8 mouse cellular contexts compared by ENCODE assay signal in genomic region chr6:122804418-122804817, GRCm38 (mm10). TPM values are rescaled to one million over a fixed set of nuclear protein-coding genes. Genes with fewer than 3 reads are reported as not detected.
DNase-seq lines count a peak whose midpoint lies in the region; ATAC-seq lines count a peak whose summit lies in the region.

No protein-coding gene starts in this region.

- H3K4me3 ChIP-seq in intestine, embryonic 15.5 days (replicated peaks): no peak overlapping the region

- H3K27me3 ChIP-seq in intestine, embryonic 15.5 days (replicated peaks): no peaks in the 10 kb centered on the region

- H3K27ac ChIP-seq in intestine, embryonic 15.5 days: no peak overlapping the region

- 0 out of 2 replicates have a peak, but pooled peaks cover 2% of the 10 kb centered on the region for H3K4me1 ChIP-seq in intestine, embryonic 15.5 days (replicated peaks)

- WGBS in intestine, embryonic 15.5 days: 19% methylated on average over 5 of the region's 5 CpGs

- peak; percentile 76 for ATAC-seq in intestine, embryonic 15.5 days
- peak; percentile 90 for ATAC-seq in neutrophil, adult 5-6 weeks (ENCODE audit: extremely low read depth, insufficient number of reproducible peaks, low FRiP score, poor library complexity, severe bottlenecking)

- no peak overlapping the region for H3K9ac ChIP-seq in intestine, embryonic 15.5 days

- H3K9me3 ChIP-seq in intestine, embryonic 15.5 days: no peaks in the 10 kb centered on the region

- peak; percentile 81 for DNase-seq in urinary bladder, postnatal 25 days (ENCODE audit: low spot score)
- DNase-seq in urinary bladder, adult 2 months (ENCODE audit: low spot score): no peak
- DNase-seq in c-Kit-negative CD71-positive TER-119-positive erythroid progenitor cells, embryonic 14.5 days (ENCODE audit: low read depth, low spot score): peak; percentile 86
- DNase-seq in fibroblast of lung, adult 2 months (ENCODE audit: low read depth): peak; percentile 54
- DNase-seq in liver: peak; percentile 90
- peak; percentile 79 for DNase-seq in thymus, postnatal 0 days (ENCODE audit: low spot score)

- no peak overlapping the region for H3K4me2 ChIP-seq in intestine, embryonic 15.5 days (replicated peaks)

- H3K36me3 ChIP-seq in intestine, embryonic 15.5 days: no peaks in the 10 kb centered on the region

RNA-seq across cellular contexts. Expression of gene Slc2a3, which starts 3.0 kb away (rescaled TPM):
- polyA plus RNA-seq in urinary bladder, adult 2 months (2012; rRNA removed): 5.1 and 5.9 TPM in 2 replicates
- 11.3 and 13.4 TPM in 2 replicates for polyA plus RNA-seq in intestine, embryonic 15.5 days (2015; fragmentation: Nextera tagmentation; extraction: Ambion mirVana)
- total RNA-seq in neutrophil, adult 5-6 weeks (2017): 315 and 331 TPM in 2 replicates
- polyA plus RNA-seq in thymus, postnatal 0 days (2015; fragmentation: Nextera tagmentation; extraction: Ambion mirVana): 12.8 and 13.0 TPM in 2 replicates

RNA-seq across cellular contexts. Expression of gene Foxj2, which starts 15.3 kb away (rescaled TPM):
- polyA plus RNA-seq in urinary bladder, adult 2 months (2012; rRNA removed): 7.2 and 15.7 TPM in 2 replicates
- 3.9 and 4.5 TPM in 2 replicates for polyA plus RNA-seq in intestine, embryonic 15.5 days (2015; fragmentation: Nextera tagmentation; extraction: Ambion mirVana)
- total RNA-seq in neutrophil, adult 5-6 weeks (2017): 32.8 and 38.8 TPM in 2 replicates
- polyA plus RNA-seq in thymus, postnatal 0 days (2015; fragmentation: Nextera tagmentation; extraction: Ambion mirVana): 3.0 and 3.2 TPM in 2 replicates

RNA-seq across cellular contexts. Expression of gene C3ar1, which starts 51.5 kb away (rescaled TPM):
- 6.4 TPM in 2 replicates for polyA plus RNA-seq in urinary bladder, adult 2 months (2012; rRNA removed)
- 2.5 TPM in 2 replicates for polyA plus RNA-seq in intestine, embryonic 15.5 days (2015; fragmentation: Nextera tagmentation; extraction: Ambion mirVana)
- 1.4 and 1.5 TPM in 2 replicates for total RNA-seq in neutrophil, adult 5-6 weeks (2017)
- 1.9 and 2.2 TPM in 2 replicates for polyA plus RNA-seq in thymus, postnatal 0 days (2015; fragmentation: Nextera tagmentation; extraction: Ambion mirVana)
